Comparison of ENCODE assay signal across 10 mouse cellular contexts in genomic region chr17:26357784-26358183, GRCm38 (mm10). TPM values are rescaled to one million over a fixed set of nuclear protein-coding genes. Genes with fewer than 3 reads are reported as not detected.
DNase-seq lines count a peak whose midpoint lies in the region; ATAC-seq lines count a peak whose summit lies in the region.
"Had no signal": no experiment of that assay in that cellular context is flagged by ENCODE, and none has a peak within 500 bp of the region (broad histone marks: within the 10 kb centered on the region; RNA-seq: fewer than 3 reads in every experiment).

No protein-coding gene starts in this region.

- no peak overlapping the region for H3K9ac ChIP-seq in heart, embryonic 11.5 days (ENCODE audit: low read depth, low read length)
- no peak overlapping the region for H3K9ac ChIP-seq in heart, embryonic 15.5 days
- H3K9ac ChIP-seq in kidney, embryonic 16.5 days (replicated peaks; ENCODE audit: low read length): no peak overlapping the region
- no peak overlapping the region for H3K9ac ChIP-seq in midbrain, embryonic 15.5 days
- H3K9ac ChIP-seq: embryonic facial prominence, embryonic 13.5 days had no signal

- peaks cover 32% of the 10 kb centered on the region for H3K4me1 ChIP-seq in heart, embryonic 11.5 days (ENCODE audit: control insufficient read depth, insufficient read depth, low read length)
- H3K4me1 ChIP-seq in heart, embryonic 15.5 days (replicated peaks): peaks cover 59% of the 10 kb centered on the region
- peaks cover 23% of the 10 kb centered on the region for H3K4me1 ChIP-seq in kidney, embryonic 16.5 days (ENCODE audit: insufficient read depth, low read length)
- H3K4me1 ChIP-seq in midbrain, embryonic 15.5 days: peaks cover 10% of the 10 kb centered on the region; the same call in 1 of the 2 replicates

- DNase-seq in heart, adult 11 months: peak; percentile 98
- DNase-seq in lung, postnatal 36 days: peak; percentile 82
- no peak for DNase-seq in embryo, embryonic 10 days (ENCODE audit: low spot score)
- DNase-seq in cerebellum, postnatal 36 days: no peak

- WGBS in heart, embryonic 11.5 days (ENCODE audit: insufficient replicate concordance): 51% methylated on average over 4 of the region's 4 CpGs
- 52% methylated on average over 4 of the region's 4 CpGs for WGBS in heart, embryonic 15.5 days
- 20% methylated on average over 4 of the region's 4 CpGs for WGBS in kidney, embryonic 16.5 days
- WGBS in midbrain, embryonic 15.5 days: 64% methylated on average over 4 of the region's 4 CpGs

- no peak overlapping the region for H3K27ac ChIP-seq in heart, embryonic 11.5 days (ENCODE audit: low read depth, low read length)
- no peak overlapping the region for H3K27ac ChIP-seq in heart, embryonic 15.5 days
- no peak overlapping the region for H3K27ac ChIP-seq in kidney, embryonic 16.5 days (ENCODE audit: low read length)
- no peak overlapping the region for H3K27ac ChIP-seq in midbrain, embryonic 15.5 days
- H3K27ac ChIP-seq: embryonic facial prominence, embryonic 13.5 days had no signal

- H3K4me2 ChIP-seq in heart, embryonic 11.5 days: no peak overlapping the region
- no peak overlapping the region for H3K4me2 ChIP-seq in heart, embryonic 15.5 days
- H3K4me2 ChIP-seq in kidney, embryonic 16.5 days (replicated peaks; ENCODE audit: low read depth, low read length): no peak overlapping the region
- H3K4me2 ChIP-seq in midbrain, embryonic 15.5 days: no peak overlapping the region
- H3K4me2 ChIP-seq: embryonic facial prominence, embryonic 13.5 days had no signal

- H3K4me3 ChIP-seq in heart, embryonic 11.5 days (ENCODE audit: low read depth, low read length): no peak overlapping the region
- no peak overlapping the region for H3K4me3 ChIP-seq in heart, embryonic 15.5 days
- H3K4me3 ChIP-seq in kidney, embryonic 16.5 days (ENCODE audit: low read length): no peak overlapping the region
- H3K4me3 ChIP-seq in midbrain, embryonic 15.5 days: no peak overlapping the region
- H3K4me3 ChIP-seq: embryonic facial prominence, embryonic 13.5 days; megakaryocyte, embryonic 14.5 days had no signal

- peaks cover 5% of the 10 kb centered on the region; the same call in 1 of the 2 replicates for H3K27me3 ChIP-seq in heart, embryonic 11.5 days (ENCODE audit: control insufficient read depth, insufficient read depth, low read length)
- H3K27me3 ChIP-seq in heart, embryonic 15.5 days: no peaks in the 10 kb centered on the region
- no peaks in the 10 kb centered on the region for H3K27me3 ChIP-seq in kidney, embryonic 16.5 days (ENCODE audit: insufficient read depth, low read length)
- H3K27me3 ChIP-seq in midbrain, embryonic 15.5 days (replicated peaks): no peaks in the 10 kb centered on the region
- H3K27me3 ChIP-seq: embryonic facial prominence, embryonic 13.5 days had no signal

- no peaks in the 10 kb centered on the region for H3K9me3 ChIP-seq in heart, embryonic 11.5 days (replicated peaks; ENCODE audit: control insufficient read depth, low read length)
- no peaks in the 10 kb centered on the region for H3K9me3 ChIP-seq in heart, embryonic 15.5 days (replicated peaks)
- no peaks in the 10 kb centered on the region for H3K9me3 ChIP-seq in kidney, embryonic 16.5 days (ENCODE audit: low read length)
- H3K9me3 ChIP-seq in midbrain, embryonic 15.5 days: no peaks in the 10 kb centered on the region
- H3K9me3 ChIP-seq: embryonic facial prominence, embryonic 13.5 days had no signal

- H3K36me3 ChIP-seq in heart, embryonic 11.5 days (ENCODE audit: control insufficient read depth, insufficient read depth, low read length): no peaks in the 10 kb centered on the region
- H3K36me3 ChIP-seq in heart, embryonic 15.5 days: no peaks in the 10 kb centered on the region
- no peaks in the 10 kb centered on the region for H3K36me3 ChIP-seq in kidney, embryonic 16.5 days (ENCODE audit: insufficient read depth, low read length)
- H3K36me3 ChIP-seq in midbrain, embryonic 15.5 days (replicated peaks): no peaks in the 10 kb centered on the region
- H3K36me3 ChIP-seq: embryonic facial prominence, embryonic 13.5 days had no signal

- no peak for ATAC-seq in heart, embryonic 11.5 days (replicated peaks; ENCODE audit: insufficient number of reproducible peaks, low FRiP score, low TSS enrichment)
- peak; percentile 29; the same call in 1 of the 2 replicates for ATAC-seq in heart, embryonic 15.5 days (replicated peaks; ENCODE audit: insufficient number of reproducible peaks, insufficient read depth, low FRiP score, low read depth)
- peak; percentile 83 for ATAC-seq in kidney, embryonic 16.5 days (ENCODE audit: low FRiP score, low TSS enrichment)
- no peak for ATAC-seq in midbrain, embryonic 15.5 days (replicated peaks)

RNA-seq across cellular contexts. Expression of gene Neurl1b, which starts 56.8 kb away (rescaled TPM):
- polyA plus RNA-seq in heart, embryonic 11.5 days (2014; fragmentation: Nextera tagmentation; extraction: Ambion mirVana): 2.0 and 3.0 TPM in 2 replicates
- 2.5 and 2.7 TPM in 2 replicates for polyA plus RNA-seq in heart, embryonic 15.5 days (2015; fragmentation: Nextera tagmentation; extraction: Ambion mirVana)
- polyA plus RNA-seq in kidney, embryonic 16.5 days (2015; fragmentation: Nextera tagmentation; extraction: Ambion mirVana): 1.7 and 2.4 TPM in 2 replicates
- polyA plus RNA-seq in midbrain, embryonic 15.5 days (2015; fragmentation: Nextera tagmentation; extraction: Ambion mirVana): 1.9 and 2.2 TPM in 2 replicates

Comparison
In these comparisons a context has a peak if more than half of its experiments do, and no peak if none do; other contexts are left out.
1. ATAC-seq: peak in heart, embryonic 15.5 days (single experiment) and kidney, embryonic 16.5 days (single experiment); none in heart, embryonic 11.5 days (single experiment) and midbrain, embryonic 15.5 days (single experiment).
2. DNase-seq: peak in heart, adult 11 months (single experiment) and lung, postnatal 36 days (single experiment); none in embryo, embryonic 10 days (single experiment) and cerebellum, postnatal 36 days (0 of 2).